Mouse (Mus musculus) ES-Bruce4 (cell line): ENCODE results near the gene Fhl2. TPM values are rescaled to one million over a fixed set of nuclear protein-coding genes. Genes with fewer than 3 reads are reported as not detected.

Experiments used
- H3K27ac ChIP-seq: 2 replicates; pipeline ENCODE4 v1.5.1; 2012; ENCODE audit warnings: low read length, inconsistent platforms; ENCODE audit not compliant: insufficient read depth
- H3K27me3 ChIP-seq: 2 replicates; pipeline ENCODE4 v1.6.1; 2012; ENCODE audit warnings: mild to moderate bottlenecking, low read length, inconsistent platforms; ENCODE audit not compliant: control insufficient read depth, poor library complexity, insufficient read depth, severe bottlenecking
- H3K36me3 ChIP-seq: 2 replicates; pipeline ENCODE4 v1.6.1; 2012; ENCODE audit warnings: inconsistent platforms, mild to moderate bottlenecking, low read length, moderate library complexity; ENCODE audit not compliant: control insufficient read depth, poor library complexity, insufficient read depth, severe bottlenecking
- H3K4me1 ChIP-seq: one replicate; pipeline ENCODE4 v1.8.1; 2011; ENCODE audit warnings: low read length; ENCODE audit not compliant: control insufficient read depth, insufficient read depth
- H3K4me3 ChIP-seq: 2 replicates; pipeline ENCODE4 v1.5.1; 2011; ENCODE audit warnings: low read depth, mild to moderate bottlenecking, low read length
- H3K9ac ChIP-seq: 2 replicates; pipeline ENCODE4 v1.6.1; 2012; ENCODE audit warnings: low read depth, mild to moderate bottlenecking, inconsistent platforms; ENCODE audit not compliant: poor library complexity, severe bottlenecking
- H3K9me3 ChIP-seq: replicated peaks from 2 replicates; pipeline ENCODE4 v1.6.1; 2012; ENCODE audit warnings: mild to moderate bottlenecking, low read length, inconsistent platforms; ENCODE audit not compliant: control insufficient read depth, poor library complexity, insufficient read depth, severe bottlenecking
- CTCF ChIP-seq: IDR thresholded peaks from one replicate; pipeline ENCODE4 v1.8.1; 2011; ENCODE audit warnings: low read depth, low read length
- EP300 ChIP-seq: IDR thresholded peaks from 2 replicates; pipeline ENCODE4 v1.6.1; 2011; ENCODE audit warnings: low read depth, low read length; ENCODE audit not compliant: insufficient read depth
- POLR2A ChIP-seq: IDR thresholded peaks from one replicate; pipeline ENCODE4 v1.8.1; 2011; ENCODE audit warnings: low read length; ENCODE audit not compliant: insufficient read depth
- polyA plus RNA-seq: library from polyadenylated mRNA; stranded (reverse); fragments of >200 nt; gene quantifications from 2 replicates; pipeline ENCODE4 v1.2.4, GENCODE M21; 2011; ENCODE audit warnings: low read depth; ENCODE audit not compliant: missing spikeins, insufficient read depth, insufficient read length

Fhl2 gene
- polyA plus RNA-seq, 1 experiment: 11.6 TPM

DNA sequence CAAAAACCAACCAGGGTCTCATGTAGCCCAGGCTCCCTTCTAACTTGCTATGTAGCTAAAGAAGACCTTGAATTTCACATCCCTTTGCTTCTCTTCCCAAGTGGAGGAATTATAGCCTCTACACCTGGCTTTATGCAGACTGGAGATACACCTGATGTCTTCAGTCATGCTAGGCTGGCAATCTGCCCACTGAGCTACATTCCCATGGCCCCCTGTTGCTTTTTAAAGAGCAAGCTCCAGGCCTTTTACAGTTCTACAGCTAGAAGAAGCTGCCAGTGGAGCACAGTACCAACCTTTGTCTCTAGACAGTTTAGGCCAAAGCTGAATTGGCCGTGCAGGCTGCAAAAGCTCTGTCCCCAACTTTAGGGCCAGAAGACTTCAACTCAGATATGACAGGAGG lies 106.4 kb downstream of the Fhl2 start:
- H3K36me3 ChIP-seq: no peaks in the 10 kb centered on the region
- TF ChIP-seq CTCF (no peak), POLR2A (no peak), EP300 (no peak)

DNA sequence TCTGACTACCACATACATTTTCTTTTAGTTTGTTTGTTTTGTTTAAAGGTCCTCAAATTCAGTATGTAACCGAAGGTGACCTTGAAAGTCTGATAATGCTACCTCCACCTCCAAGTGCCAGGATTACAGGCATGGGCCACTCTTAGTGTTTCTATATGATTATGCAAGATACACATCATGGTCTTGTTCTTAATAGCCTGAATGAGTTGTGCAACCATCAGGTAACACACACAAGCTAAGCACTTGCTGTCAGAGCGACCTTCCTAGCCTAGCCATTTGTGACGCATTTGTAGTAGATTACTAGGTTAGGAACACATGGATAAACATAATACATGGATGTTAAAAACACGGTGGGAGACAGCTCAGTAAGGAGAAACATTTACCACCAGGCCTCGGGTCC lies 113.8 kb downstream of the Fhl2 start:
- H3K4me3 ChIP-seq: no peak overlapping the region

More for the DNA sequence above, 106.4 kb downstream of the Fhl2 start:
- H3K9me3 ChIP-seq: no peaks in the 10 kb centered on the region
- peaks cover 4% of the 10 kb centered on the region for H3K4me1 ChIP-seq
- H3K27me3 ChIP-seq: no peaks in the 10 kb centered on the region
- H3K4me3 ChIP-seq: no peak overlapping the region
- H3K9ac ChIP-seq: no peak overlapping the region
- no peak overlapping the region for H3K27ac ChIP-seq

DNA sequence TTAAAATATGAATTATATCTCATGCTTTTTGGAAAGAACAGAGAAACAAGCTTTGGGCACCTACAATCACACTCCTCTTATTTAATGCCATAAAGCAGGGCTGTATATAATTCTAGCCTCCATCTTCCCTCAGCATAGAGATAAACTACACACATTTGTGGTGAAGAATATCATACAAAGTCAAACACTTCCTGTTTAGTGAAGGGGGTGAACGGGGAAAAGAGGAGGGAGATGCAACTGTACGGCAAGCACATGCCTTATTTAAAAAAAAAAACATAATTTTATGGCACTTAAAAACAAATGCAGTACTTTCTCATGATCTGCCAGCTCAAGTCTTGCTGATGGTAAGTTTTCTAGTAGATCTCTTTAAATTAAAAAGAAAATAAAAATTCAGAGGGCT lies 118.7 kb downstream of the Fhl2 start:
- H3K9me3 ChIP-seq: no peaks in the 10 kb centered on the region
- H3K36me3 ChIP-seq: no peaks in the 10 kb centered on the region
- H3K27ac ChIP-seq: no peak overlapping the region
- TF ChIP-seq POLR2A: no peak
- no peak for TF ChIP-seq EP300
- no peak for TF ChIP-seq CTCF
- no peaks in the 10 kb centered on the region for H3K27me3 ChIP-seq
- no peak overlapping the region for H3K4me3 ChIP-seq
- H3K4me1 ChIP-seq: no peaks in the 10 kb centered on the region
- no peak overlapping the region for H3K9ac ChIP-seq

More for the DNA sequence above, 113.8 kb downstream of the Fhl2 start:
- Histone ChIP-seq H3K9me3 (no peaks in the 10 kb centered on the region), H3K4me1 (no peaks in the 10 kb centered on the region), H3K36me3 (no peaks in the 10 kb centered on the region), H3K27me3 (no peaks in the 10 kb centered on the region), H3K9ac (no peak overlapping the region), H3K27ac (no peak overlapping the region)
- TF ChIP-seq EP300: no peak
- TF ChIP-seq POLR2A: no peak
- TF ChIP-seq CTCF: no peak

DNA sequence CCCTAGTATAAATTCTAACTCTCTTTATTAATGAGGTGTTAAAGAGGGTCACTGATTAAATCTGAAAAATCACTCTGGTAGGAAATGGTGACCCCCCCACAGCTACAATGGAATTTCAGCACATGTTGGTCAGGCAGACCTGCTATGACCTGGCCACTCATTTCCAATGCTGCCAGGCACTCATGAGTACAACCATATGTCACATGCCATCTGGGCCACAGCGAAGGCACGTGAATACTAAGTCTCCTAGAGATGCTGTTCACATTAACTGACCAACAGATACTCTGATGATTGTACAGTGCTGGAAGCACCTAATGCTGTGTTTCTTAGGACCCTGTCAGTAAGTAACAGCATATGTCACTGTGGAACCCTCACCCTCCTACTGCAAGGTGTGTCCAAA lies 122.0 kb downstream of the Fhl2 start:
- H3K4me3 ChIP-seq: no peak overlapping the region
- H3K27me3 ChIP-seq: no peaks in the 10 kb centered on the region
- no peak for TF ChIP-seq CTCF
- TF ChIP-seq EP300: no peak
- TF ChIP-seq POLR2A: no peak
- H3K9me3 ChIP-seq: no peaks in the 10 kb centered on the region
- no peaks in the 10 kb centered on the region for H3K36me3 ChIP-seq
- H3K27ac ChIP-seq: no peak overlapping the region
- H3K4me1 ChIP-seq: no peaks in the 10 kb centered on the region
- H3K9ac ChIP-seq: no peak overlapping the region

Other genes with a start within 250 kb of the Fhl2 start
- 0.42 and 0.49 TPM in 2 replicates for gene Gpr45, start 244.1 kb downstream of the Fhl2 start, polyA plus RNA-seq
- 9.6 and 9.8 TPM in 2 replicates for gene Tgfbrap1, start 98.3 kb downstream of the Fhl2 start, polyA plus RNA-seq
- 27.7 and 29.6 TPM in 2 replicates for gene AI597479, start 98.3 kb downstream of the Fhl2 start, polyA plus RNA-seq
- 19.8 and 21.2 TPM in 2 replicates for gene Nck2, start 247.6 kb upstream of the Fhl2 start, polyA plus RNA-seq